Mouse (Mus musculus) kidney, adult 18-20 months (tissue): ENCODE data around the gene Ltb4r2.
A peak's percentile ranks its signal among the peaks of the same experiment; 100 is the strongest.

Experiments
- DNase-seq: peaks from one replicate; pipeline ENCODE4 v3.0.0; 2021

Gene Ltb4r2

DNA sequence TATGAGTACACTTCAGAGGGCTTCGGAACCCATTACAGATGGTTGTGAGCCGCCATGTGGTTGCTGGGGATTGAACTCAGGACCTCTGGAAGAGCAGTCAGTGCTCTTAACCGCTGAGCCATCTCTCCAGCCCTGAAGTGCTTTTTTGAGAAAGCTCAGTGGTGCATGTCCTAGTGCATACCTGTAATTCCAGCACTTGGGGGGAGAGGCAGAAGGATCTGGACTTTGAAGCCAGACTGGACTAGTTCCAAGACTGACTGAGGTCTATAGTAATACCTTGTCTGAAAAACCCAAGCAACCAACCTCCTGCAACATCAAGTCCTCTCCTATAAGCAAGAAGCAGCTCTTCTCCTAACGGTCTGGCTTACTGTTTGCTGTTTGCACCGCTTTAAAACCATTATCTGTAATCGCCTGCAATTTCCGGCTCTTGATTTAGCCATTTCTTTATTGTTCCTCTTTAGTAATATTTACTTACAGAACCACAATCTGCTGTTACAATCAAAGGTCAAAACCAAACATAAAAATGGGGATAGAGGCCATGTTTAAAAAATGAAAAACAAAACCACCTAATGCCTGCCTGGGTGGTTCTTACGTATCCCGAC lies 24.0 kb upstream of the Ltb4r2 start:
- DNase-seq: no peak

DNA sequence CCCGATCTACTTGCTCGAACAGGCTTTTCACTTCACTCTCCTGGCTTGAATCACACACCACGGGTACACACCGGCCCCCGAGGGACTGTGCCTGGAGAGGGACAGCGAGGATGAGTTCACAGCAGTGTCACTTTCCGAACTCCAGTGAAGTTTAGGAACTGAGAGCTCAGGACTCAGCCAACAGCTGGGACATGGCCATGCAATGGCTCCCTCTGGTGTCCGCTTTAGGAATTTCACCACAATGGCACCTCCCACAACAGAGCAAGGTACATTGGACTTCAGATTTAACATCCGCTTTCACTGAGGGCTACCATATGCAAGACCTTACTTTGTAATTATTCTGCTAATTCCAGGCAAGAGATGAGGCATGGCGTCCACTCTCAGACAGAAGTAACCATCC lies 17.5 kb upstream of the Ltb4r2 start:
- peak; percentile 93 for DNase-seq

DNA sequence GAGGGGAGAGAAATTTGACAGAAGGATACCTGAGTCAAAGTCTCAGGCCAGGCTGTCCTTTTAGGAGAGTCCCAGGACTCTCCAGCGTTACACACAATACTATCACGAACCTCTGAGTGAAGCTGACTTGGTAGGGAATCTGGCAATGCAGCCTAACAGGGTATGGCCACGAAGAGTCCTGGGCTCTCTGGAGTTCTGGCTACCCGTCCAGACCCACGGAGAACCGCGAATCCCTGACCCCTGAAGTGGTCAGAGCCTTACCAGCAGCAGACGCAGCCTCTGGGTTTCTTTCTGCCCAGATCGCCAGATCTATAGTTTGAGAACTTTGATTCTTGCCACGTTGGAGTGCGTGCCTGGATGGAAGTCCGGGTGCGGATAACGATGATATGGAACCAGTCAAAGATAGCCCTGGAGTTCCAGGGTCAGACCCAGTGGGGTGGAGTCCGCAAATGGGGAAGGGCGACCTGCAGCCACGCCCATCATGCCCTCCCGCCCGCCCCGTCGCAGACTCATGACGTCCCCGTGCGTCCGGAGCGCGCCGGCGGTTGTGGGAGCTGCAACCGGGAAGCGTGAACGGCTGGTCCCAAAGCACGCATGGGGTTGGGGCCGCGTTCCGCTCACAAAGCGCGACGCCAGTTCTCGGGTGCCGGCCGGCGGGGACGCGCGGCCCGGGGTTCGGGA lies 15.9 kb upstream of the Ltb4r2 start, which contains the start of the genes Dhrs1 and Nop9:
Dhrs1 (minus strand) TSS at position 511 of the 681 bp plus-strand sequence.
Nop9 (plus strand) TSS at position 514 of the 681 bp plus-strand sequence.
- DNase-seq: peak; percentile 89

DNA sequence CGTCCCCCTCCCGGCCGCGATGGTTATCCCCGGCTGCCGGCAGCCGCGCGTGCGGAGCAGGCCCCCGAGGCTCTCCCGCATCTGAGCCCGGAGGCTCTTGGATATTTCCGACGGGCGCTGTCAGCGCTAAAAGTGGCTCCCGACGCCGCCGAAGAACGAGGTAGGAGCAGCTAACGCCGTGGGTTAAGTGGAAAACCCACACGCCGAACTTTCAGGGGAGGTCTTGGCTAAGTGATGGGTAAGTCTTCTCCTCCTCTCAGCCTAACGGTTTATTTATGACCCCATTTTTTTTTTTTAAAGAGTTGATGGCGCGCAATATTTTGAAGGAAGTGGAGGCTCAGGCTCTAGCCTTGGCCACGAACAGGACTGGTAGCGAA lies 15.4 kb upstream of the Ltb4r2 start:
- no peak for DNase-seq

DNA sequence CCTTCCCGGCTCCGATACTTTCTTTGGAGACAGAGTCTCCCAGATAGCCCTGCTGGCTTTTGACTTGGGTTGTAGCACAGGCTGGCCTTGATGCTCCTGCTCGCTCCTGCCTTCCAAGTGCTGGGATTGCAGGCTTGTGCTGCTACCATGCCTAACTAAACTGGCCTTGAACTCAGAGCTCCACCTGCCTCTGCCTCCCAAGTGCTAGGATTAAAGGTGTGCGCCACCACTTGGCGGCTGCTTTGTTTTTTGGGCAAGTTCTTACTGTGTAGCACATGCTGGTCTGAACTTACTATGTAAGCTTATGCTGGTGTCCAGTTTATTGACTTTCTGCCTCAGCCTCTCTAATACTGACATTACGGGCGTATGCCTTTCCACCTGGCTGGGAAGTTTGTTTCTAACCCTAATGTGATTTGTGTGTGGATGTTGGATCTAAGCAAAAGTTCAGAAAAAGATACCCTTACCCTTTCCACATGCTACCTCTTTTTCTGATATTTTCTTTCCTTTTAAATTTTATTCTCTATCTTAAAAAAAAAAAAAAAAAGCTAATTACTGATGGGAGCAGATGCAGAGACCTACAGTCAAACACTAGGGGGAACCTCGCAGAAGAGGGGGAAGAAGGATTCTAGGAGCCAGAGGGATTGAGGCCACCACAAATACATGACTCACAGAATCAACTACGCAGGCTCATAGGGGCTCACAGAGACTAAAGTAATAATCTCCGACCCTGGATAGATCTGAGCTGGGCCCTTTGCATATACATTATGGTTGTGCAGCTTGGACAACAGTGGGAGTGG lies 14.0 kb upstream of the Ltb4r2 start:
- DNase-seq: no peak

DNA sequence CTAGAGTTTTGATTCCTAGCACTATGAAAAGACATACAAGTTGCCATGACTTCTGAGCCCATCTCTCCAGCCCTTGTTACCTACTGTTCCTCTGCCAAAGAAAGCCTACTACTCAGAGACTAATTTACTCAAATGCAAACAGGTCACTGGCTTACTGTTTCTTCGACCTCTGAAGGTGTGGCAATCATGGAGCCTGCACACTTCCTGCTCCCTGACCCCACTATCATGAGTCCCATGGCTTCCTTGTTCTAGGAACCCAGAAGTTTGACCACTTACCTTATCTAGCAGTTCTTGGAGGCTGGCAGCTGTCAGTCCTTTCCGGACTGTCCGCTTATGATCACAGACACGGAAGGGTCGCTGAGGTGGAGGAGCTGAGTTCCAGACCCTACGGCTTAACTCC lies 3.7 kb upstream of the Ltb4r2 start:
- no peak for DNase-seq

DNA sequence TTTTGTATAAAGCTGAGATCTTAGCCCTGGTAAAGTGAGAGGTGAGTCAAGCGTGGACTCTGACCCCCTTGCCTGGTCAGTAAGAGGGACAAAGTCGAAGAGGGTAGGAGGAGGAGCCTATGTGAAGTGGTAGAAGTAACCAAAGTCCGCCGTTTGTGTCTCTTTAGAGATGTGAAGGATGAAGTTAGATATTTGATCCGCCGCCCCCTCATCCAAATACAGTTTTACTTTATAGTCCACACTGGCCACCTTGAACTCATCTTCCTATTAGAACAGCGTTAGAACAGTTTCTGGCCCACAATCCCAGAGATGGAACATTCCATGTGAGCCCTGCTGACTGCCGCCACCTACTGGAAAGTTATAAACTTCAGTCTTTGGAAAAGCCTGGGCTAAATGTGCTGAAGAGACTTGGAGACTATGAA lies 2.9 kb upstream of the Ltb4r2 start, which contains the start of gene Cideb:
Cideb (minus strand) TSS at position 96 of the 422 bp plus-strand sequence.
- DNase-seq: peak; percentile 74

DNA sequence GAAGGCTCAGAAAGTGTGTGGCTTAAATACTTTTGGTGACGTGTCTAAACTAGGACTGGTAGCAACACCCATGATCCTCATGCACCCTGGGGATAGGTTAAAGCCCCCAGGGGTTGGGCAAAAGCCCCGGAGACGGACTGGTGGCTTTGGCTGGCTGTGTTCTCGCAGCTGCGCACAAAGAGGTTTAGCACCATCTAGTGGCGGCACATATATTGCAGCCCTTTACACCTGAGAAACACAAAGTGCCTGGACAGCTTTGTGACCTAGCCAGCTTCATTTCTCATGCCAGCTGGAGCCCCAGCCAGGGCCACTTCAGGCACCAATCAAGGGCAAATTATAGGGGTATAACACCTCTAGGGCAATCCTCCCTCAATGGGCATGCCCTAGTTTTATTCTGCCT lies 1.1 kb upstream of the Ltb4r2 start:
- peak; percentile 94 for DNase-seq

DNA sequence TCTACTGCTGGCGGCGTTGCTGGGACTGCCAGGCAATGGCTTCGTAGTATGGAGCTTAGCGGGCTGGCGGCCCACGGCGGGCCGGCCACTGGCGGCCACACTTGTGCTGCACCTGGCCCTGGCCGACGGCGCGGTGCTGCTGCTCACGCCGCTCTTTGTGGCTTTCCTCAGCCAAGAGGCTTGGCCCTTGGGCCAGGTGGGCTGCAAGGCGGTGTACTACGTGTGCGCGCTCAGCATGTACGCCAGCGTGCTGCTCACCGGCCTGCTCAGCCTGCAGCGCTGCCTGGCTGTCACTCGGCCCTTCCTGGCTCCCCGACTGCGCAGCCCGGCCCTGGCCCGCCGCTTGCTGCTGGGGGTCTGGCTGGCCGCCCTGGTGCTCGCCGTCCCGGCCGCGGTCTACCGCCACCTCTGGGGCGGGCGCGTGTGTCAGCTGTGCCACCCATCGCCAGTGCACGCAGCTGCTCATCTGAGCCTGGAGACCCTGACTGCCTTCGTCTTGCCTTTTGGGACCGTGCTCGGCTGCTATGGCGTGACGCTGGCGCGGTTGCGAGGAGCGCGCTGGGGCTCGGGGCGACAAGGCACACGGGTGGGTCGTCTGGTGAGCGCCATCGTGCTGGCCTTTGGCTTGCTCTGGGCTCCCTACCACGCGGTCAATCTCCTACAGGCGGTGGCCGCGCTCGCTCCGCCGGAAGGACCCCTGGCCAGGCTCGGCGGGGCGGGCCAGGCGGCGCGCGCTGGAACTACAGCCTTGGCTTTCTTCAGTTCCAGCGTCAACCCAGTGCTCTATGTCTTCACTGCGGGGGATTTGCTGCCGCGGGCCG lies 983 bp downstream of the Ltb4r2 start:
- DNase-seq: peak; percentile 64

DNA sequence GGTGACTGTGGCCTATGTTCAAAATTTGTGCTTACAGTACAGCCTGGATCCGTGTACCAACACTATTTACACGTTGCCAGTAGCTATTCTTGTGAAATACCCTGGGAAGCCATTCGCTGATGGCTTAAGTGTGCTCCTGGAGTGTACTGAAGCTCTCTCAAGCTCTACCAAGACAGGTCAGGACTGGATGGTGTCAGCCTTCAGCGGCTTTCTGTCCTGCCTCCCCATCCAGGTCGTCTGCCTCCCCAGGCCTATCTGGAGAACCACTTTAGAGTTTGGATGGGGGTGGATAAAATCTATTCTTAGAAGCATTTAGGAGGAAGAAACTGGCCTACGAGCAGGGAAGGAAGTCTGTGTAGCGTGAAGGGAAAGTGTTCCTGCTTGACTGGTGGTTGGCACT lies 1.9 kb downstream of the Ltb4r2 start:
- no peak for DNase-seq

DNA sequence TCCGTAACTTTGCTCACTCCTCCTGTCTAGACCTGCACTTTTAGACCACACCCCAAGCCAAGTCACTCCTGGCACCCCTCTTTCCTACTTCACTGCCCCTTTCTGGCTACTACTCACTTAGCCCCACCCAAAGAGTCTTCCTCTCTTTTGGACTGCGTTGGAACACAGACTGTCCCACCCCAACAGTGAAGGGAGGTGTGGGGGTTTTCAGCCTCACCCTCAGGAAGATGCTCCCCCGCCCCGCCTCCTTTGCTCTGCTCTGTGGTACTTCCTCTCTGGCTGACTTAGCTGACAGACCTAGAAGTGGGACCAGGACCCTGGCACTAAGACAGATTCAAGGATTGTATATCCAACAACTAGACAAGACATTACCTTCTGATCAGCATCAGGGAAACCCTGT lies 4.5 kb downstream of the Ltb4r2 start, which contains the start of gene Ltb4r1:
Ltb4r1 (plus strand) TSS at position 267 of the 400 bp plus-strand sequence.
- DNase-seq: no peak

DNA sequence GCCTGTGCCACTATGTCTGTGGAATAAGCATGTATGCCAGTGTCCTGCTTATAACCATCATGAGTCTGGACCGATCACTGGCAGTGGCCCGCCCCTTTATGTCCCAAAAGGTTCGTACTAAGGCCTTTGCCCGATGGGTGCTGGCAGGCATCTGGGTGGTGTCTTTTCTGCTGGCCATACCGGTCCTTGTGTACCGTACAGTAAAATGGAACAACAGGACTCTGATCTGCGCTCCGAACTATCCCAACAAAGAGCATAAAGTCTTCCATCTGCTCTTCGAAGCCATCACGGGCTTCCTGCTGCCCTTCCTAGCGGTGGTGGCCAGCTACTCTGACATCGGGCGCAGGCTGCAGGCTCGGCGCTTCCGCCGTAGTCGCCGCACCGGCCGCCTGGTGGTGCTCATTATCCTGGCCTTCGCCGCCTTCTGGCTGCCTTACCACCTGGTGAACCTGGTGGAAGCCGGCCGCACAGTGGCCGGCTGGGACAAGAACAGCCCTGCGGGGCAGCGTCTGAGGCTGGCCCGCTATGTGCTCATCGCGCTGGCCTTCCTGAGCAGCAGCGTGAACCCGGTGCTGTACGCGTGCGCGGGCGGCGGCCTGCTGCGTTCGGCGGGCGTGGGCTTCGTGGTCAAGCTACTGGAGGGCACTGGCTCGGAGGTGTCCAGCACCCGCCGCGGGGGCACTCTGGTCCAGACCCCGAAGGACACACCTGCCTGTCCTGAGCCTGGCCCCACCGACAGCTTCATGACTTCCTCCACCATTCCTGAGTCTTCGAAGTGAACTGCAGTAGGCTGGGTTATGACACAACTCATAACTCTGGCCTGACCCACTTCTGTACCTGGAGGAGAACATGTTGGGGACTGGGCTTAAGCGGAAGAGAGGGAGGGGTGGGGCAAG lies 6.5 kb downstream of the Ltb4r2 start:
- peak; percentile 80 for DNase-seq

DNA sequence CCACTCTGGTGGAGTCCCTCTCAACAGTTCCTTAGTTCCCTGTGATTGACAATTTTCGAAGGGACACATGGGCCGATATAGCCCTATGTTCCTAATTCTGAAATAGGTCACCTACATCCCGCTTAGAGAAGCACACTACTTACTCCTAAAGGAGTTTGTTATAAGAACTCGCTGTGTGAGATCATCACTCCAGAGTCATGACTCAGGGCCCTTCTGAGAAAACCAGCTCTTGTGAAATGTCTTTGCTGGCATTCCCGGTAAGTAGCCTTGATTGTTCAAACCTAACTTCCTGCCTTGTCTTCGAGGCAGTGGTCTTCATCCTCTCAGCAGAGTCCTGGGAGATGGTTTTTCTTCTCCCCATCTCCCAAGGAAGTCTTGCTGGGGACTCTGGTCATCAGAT lies 7.3 kb downstream of the Ltb4r2 start:
- DNase-seq: no peak

DNA sequence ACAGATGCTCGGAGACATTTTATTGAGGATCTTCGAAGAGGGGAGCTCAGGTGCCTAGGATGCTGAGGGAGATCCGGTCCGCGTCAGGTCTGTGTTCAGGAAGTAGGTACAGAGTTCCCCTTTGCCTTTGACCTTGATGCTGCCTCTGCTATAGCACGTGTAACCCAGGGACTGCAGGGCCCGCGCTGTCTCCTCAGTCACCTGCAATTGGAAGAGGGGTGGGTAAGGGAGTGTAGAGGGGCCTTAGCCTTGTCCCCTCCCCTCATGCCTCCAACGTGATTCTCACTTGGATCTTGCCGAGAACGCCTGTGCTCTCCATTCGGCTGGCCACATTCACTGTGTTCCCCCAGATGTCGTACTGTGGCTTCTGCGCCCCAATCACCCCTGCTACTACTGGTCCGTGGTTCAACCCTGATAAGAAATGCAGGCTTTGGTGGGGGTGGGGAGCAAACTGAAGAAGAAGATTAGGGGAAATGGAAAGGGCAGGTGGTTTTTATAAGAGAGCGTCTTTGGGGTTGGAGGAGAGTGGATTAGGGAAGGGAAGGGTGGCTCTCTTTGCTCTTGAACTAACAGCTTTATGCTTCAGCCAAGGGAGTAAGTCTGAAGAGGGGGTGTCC lies 8.0 kb downstream of the Ltb4r2 start:
- DNase-seq: no peak

DNA sequence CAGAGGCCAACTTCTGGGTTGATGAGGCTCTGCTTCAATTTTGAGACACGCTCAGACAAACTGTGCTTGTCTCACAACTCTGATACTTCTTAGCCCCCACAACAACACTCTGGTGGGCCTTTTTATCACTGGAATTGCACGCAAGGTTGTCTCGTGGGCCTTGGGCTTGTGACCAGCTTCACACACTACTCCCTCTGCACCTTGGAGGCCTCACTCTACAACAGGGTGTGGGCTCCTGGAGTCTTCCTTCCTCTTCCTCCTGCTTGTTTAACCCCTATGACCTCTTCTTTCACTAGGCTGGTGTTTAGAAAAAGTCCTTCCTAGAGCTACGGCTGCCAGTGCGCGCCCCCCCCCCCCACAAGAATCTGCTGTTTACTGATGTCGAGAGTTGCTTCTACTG lies 15.5 kb downstream of the Ltb4r2 start:
- DNase-seq: no peak

DNA sequence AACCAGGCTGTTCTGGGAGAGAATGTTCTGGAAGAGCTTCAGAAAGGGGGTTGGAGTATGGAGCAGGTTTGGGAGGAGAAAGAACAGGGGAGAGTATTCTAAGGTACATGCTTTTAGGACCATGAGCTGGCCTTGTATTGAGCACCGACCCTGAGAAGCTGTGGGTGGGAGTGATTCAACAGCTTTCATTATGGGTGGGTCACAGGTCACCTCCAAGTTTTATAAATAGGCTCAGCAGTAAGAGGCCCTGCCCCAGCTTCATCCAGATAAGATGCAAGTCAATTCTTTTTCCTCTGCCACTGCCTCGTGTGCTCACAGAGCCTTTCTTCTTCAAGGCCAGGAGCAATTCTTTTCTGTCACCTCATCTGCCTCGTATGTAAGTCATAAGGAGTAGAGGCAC lies 15.9 kb downstream of the Ltb4r2 start:
- DNase-seq: no peak

DNA sequence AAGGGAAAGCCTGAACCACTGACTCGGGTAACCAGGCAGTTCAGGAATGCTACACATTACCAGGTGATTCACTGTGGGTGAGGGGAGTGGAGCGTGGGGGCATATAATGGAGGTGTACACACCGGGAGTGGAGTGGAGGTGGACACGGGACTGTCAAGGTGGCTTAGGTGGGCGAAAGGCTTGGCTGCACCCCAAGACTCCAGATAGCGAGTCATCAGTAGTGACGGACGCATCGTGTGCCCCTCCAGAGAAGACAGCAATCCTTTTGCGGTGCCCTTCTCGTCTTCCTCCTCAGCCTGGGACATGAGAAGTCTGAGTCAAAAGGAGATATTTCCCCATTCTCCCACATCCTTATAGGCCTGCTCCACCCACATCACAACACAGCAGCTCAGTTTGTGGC lies 16.6 kb downstream of the Ltb4r2 start:
- DNase-seq: no peak

DNA sequence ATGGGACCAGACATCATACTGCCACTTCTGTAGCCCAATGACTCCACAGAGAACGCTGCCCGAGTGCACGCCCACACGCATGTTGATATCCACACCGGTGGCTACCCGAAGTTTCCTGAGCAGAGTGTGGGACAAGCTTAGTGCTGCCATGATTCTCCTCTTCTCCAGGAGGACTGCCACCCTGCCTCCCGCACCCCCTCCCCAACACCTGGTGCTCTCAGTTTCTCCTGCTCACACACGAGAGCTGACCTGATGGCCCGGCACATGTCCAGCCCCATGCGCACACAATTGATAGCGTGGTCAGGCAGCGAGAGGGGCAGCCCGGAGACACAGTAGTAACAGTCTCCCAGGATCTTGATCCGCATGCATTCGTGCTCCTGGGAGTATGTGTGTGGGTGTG lies 17.5 kb downstream of the Ltb4r2 start:
- DNase-seq: no peak

DNA sequence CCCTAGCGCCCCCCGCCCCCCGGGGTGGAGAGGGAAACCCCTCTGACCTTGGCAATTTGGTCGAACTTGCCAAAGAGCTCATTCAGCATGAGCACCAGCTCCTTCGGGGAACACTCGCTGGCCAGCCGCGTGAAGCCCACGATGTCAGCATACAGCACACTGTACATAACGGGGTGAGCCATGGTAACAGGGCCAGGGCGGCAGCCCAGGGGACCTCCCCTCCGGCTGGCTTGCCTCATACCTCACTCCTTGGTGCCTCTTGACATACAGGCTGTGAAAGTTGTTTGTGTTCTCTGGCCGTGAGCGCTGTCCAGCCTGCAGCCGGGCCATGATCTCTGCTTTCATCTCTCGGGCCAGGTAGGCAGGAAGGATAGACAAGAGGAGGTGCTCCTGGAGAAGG lies 18.4 kb downstream of the Ltb4r2 start:
- no peak for DNase-seq

DNA sequence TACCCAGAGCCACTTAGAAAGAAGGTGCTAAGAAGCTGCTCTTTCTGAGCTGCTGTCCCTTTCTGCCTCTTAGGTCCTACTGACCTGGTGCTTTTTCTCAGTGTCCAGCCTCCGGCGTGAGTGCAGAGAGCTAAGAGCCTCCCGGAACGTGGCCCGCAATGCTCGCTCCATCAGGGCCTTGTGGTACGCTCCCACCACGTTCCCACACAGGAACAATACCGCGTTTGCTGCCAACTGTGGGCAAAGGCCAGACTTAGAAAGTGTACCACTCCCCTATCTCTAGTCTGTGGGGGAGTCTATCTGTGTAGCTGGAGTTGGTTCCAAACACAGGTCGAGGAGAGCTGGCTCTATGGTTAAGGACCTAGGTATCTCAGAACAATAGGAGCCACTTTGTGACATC lies 19.5 kb downstream of the Ltb4r2 start:
- no peak for DNase-seq

DNA sequence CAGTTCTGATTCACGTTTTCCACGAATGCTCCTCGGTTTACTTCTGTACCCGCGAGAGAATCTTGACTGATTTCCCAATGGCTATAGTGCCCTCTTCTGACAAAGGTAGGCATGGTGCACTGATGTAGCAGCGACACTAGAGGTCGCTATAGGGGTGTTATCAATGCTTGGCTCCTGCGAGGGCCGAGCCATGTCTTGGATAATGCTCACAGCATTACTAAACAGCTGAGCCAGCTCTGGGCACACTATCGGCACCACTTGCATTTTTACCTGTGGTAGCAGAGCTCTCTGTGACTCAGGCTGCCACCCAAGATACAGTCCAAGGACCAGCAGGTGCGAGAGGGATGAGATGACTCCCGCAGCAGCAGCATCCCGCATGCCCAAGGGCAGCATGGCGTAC lies 20.1 kb downstream of the Ltb4r2 start:
- DNase-seq: peak; percentile 69
